Mouse (Mus musculus): ENCODE data around the gene Sart1. TPM values are rescaled to one million over a fixed set of nuclear protein-coding genes. Genes with fewer than 3 reads are reported as not detected.
"Not testable (repeated sequence)": the region's sequence is repeated elsewhere in the genome, so short reads cannot be mapped to it uniquely, and the experiment has no call there.

Gene Sart1
- total RNA-seq, 2 experiments from 2014 or later: 65.9 to 83.8 TPM

- ATAC-seq (replicated peaks; ENCODE audit: poor library complexity): no peak
Observed at GRCm38 (mm10) chr19:5374177-5374576, 14.3 kb downstream of the Sart1 start.

- ATAC-seq (replicated peaks; ENCODE audit: poor library complexity): no peak
Observed at GRCm38 (mm10) chr19:5372724-5373123, 15.8 kb downstream of the Sart1 start.

- no peak for ATAC-seq (replicated peaks; ENCODE audit: poor library complexity)
Observed at GRCm38 (mm10) chr19:5370932-5371331, 17.6 kb downstream of the Sart1 start.

- peak; percentile 28; the same call in 1 of the 2 replicates for ATAC-seq (replicated peaks; ENCODE audit: poor library complexity)
Observed at GRCm38 (mm10) chr19:5367455-5367854, 21.0 kb downstream of the Sart1 start.

GRCm38 (mm10) chr19:5367053-5367359 lies 21.5 kb downstream of the Sart1 start, which contains the start of gene Banf1:
Gene Banf1, minus strand, starts transcription at chr19:5367168.
- no peak for ATAC-seq (replicated peaks; ENCODE audit: poor library complexity)

- peak; percentile 73 for ATAC-seq (replicated peaks; ENCODE audit: poor library complexity)
Observed at GRCm38 (mm10) chr19:5366175-5367052, 22.1 kb downstream of the Sart1 start, which contains the start of gene Eif1ad. Gene Eif1ad, plus strand, starts transcription at chr19:5366741.

- no peak for ATAC-seq (replicated peaks; ENCODE audit: poor library complexity)
Observed at GRCm38 (mm10) chr19:5365751-5366150, 22.8 kb downstream of the Sart1 start.

GRCm38 (mm10) chr19:5364124-5364523 lies 24.4 kb downstream of the Sart1 start:
- no peak for ATAC-seq (replicated peaks; ENCODE audit: poor library complexity)

- ATAC-seq (replicated peaks; ENCODE audit: poor library complexity): no peak
Observed at GRCm38 (mm10) chr19:5362186-5362585, 26.3 kb downstream of the Sart1 start.

GRCm38 (mm10) chr19:5356080-5356479 lies 32.4 kb downstream of the Sart1 start:
- no peak for ATAC-seq (replicated peaks; ENCODE audit: poor library complexity)

GRCm38 (mm10) chr19:5353609-5354008 lies 34.9 kb downstream of the Sart1 start:
- ATAC-seq (replicated peaks; ENCODE audit: poor library complexity): no peak

- ATAC-seq (replicated peaks; ENCODE audit: poor library complexity): not testable (repeated sequence)
Observed at GRCm38 (mm10) chr19:5349502-5349873, 39.0 kb downstream of the Sart1 start, which contains the start of gene Cst6. Gene Cst6, minus strand, starts transcription at chr19:5349574.

GRCm38 (mm10) chr19:5348526-5349501 lies 39.7 kb downstream of the Sart1 start:
- ATAC-seq (replicated peaks; ENCODE audit: poor library complexity): peak; percentile 86

GRCm38 (mm10) chr19:5348064-5348463 lies 40.4 kb downstream of the Sart1 start:
- no peak for ATAC-seq (replicated peaks; ENCODE audit: poor library complexity)

GRCm38 (mm10) chr19:5345297-5346131 lies 43.0 kb downstream of the Sart1 start:
- no peak for ATAC-seq (replicated peaks; ENCODE audit: poor library complexity)

GRCm38 (mm10) chr19:5341360-5341759 lies 47.1 kb downstream of the Sart1 start:
- no peak for ATAC-seq (replicated peaks; ENCODE audit: poor library complexity)

- peak; percentile 84 for ATAC-seq (replicated peaks; ENCODE audit: poor library complexity)
Observed at GRCm38 (mm10) chr19:5337975-5338374, 50.5 kb downstream of the Sart1 start.

- no peak for ATAC-seq (replicated peaks; ENCODE audit: poor library complexity)
Observed at GRCm38 (mm10) chr19:5335441-5335840, 53.1 kb downstream of the Sart1 start, which contains the start of gene Catsper1. Gene Catsper1, plus strand, starts transcription at chr19:5335741.

GRCm38 (mm10) chr19:5334741-5335140 lies 53.8 kb downstream of the Sart1 start:
- ATAC-seq (replicated peaks; ENCODE audit: poor library complexity): no peak

GRCm38 (mm10) chr19:5327970-5328369 lies 60.5 kb downstream of the Sart1 start:
- ATAC-seq (replicated peaks; ENCODE audit: poor library complexity): no peak

All from megakaryocyte progenitor cell, adult 5-6 weeks (primary cell).